Mouse (Mus musculus) urinary bladder, postnatal 0 days (tissue): ENCODE data around the gene Tmsb15a. TPM values are rescaled to one million over a fixed set of nuclear protein-coding genes. Genes with fewer than 3 reads are reported as not detected.

Experiments used
- microRNA-seq: library from miRNA; unstranded; fragments of <30 nt; microRNA quantifications from one replicate; pipeline ENCODE4, GENCODE M21; 2016
- polyA plus RNA-seq: library from polyadenylated mRNA; unstranded; fragments of >200 nt; fragmentation: Nextera tagmentation; extraction: Ambion mirVana; gene quantifications from 2 replicates; pipeline ENCODE4 v1.2.1, GENCODE M21; 2015

Gene Tmsb15a
- polyA plus RNA-seq = not detected in 2 replicates

GRCm38 (mm10) chrX:135725161-135725560 is at the start of gene Tmsb15a:
Gene Tmsb15a (minus strand): TSS chrX:135725261.

GRCm38 (mm10) chrX:135742304-135743055 is 17.4 kb upstream of the Tmsb15a start, which contains the start of the genes Armcx5 and Gprasp1:
Gene Armcx5 (plus strand): TSS chrX:135742733.
Gene Gprasp1 (plus strand): TSS chrX:135742733.

GRCm38 (mm10) chrX:135693633-135694032 is 31.4 kb downstream of the Tmsb15a start, which contains the start of gene Tcp11x2:
Gene Tcp11x2 (minus strand): TSS chrX:135693790.

Small RNA genes within 50 kb of the gene (microRNA-seq; reads per million reads assigned to microRNA genes)
- not detected for gene Mir7646

Other genes starting within 250 kb of the Tmsb15a start
- not detected in 2 replicates for gene AV320801, start 230.7 kb downstream of the Tmsb15a start, polyA plus RNA-seq
- 0.12 and 0.19 TPM in 2 replicates for gene Nxf7, start 126.5 kb downstream of the Tmsb15a start, polyA plus RNA-seq
- gene Prame, start 97.6 kb downstream of the Tmsb15a start, polyA plus RNA-seq = not detected in 2 replicates
- gene Tcp11x2, start 31.5 kb downstream of the Tmsb15a start, polyA plus RNA-seq = not detected in 2 replicates
- 5.5 and 5.7 TPM in 2 replicates for gene Armcx5, start 17.5 kb upstream of the Tmsb15a start, polyA plus RNA-seq
- 10.1 and 10.5 TPM in 2 replicates for gene Gprasp1, start 17.5 kb upstream of the Tmsb15a start, polyA plus RNA-seq
- 19.4 and 24.6 TPM in 2 replicates for gene Bhlhb9, start 72.3 kb upstream of the Tmsb15a start, polyA plus RNA-seq
- 2.5 and 3.8 TPM in 2 replicates for gene Gprasp2, start 113.8 kb upstream of the Tmsb15a start, polyA plus RNA-seq